Mouse (Mus musculus): ENCODE measurements around the gene Foxp4. TPM values are rescaled to one million over a fixed set of nuclear protein-coding genes. Genes with fewer than 3 reads are reported as not detected.
A peak's percentile ranks its signal among the peaks of the same experiment; 100 is the strongest.

The Foxp4 gene
- polyA plus RNA-seq, 1 experiment from 2014 or later: 32.4 TPM

DNA sequence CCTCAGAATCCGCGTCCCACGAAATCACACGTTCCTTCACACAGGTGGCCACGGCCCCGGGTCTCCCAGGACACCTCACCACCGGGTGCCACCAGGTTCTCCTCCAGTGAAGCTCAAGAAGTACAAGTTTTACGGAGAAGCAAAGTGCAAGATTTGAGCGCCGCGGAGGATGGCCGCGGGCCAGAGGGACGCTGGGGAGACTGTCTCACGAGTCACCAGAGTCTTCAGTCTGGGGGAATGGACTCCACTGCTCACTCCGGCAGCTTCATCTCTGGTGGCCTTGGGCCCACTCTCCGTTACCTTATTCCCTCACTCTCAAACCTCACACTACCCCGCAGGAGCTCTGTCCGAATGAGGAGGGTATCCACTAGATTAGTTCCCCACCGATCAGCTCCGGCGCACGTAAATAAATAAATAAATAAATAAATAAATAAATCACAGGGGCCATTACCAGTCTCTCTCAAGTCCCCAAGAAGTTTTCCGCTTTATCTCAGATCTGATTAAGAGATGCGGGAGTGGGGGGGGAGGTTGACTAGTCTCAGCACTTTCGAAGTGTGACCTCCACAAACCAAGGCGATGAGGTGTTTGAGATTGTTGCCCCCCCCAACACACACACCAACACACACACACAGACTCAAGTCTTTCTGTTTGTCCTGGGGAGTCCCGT is 1.3 kb downstream of the Foxp4 start:
- peak overlapping the region; percentile 93 for H3K4me2 ChIP-seq (ENCODE audit: low read length)
- H3K4me1 ChIP-seq (replicated peaks; ENCODE audit: control insufficient read depth, insufficient read depth, low read length): peaks cover 54% of the 10 kb centered on the region
- no peak for ATAC-seq (replicated peaks; ENCODE audit: low FRiP score, low TSS enrichment, low read depth)
- H3K9me3 ChIP-seq (ENCODE audit: control insufficient read depth, low read length): no peaks in the 10 kb centered on the region
- peak; percentile 85 for DNase-seq (ENCODE audit: low spot score)
- WGBS: under 1% methylated on average over 28 of the region's 28 CpGs
- H3K27me3 ChIP-seq (replicated peaks; ENCODE audit: control insufficient read depth, insufficient read depth, low read length): no peaks in the 10 kb centered on the region
- peaks cover 15% of the 10 kb centered on the region; the same call in 1 of the 2 replicates for H3K36me3 ChIP-seq (ENCODE audit: control insufficient read depth, insufficient read depth, low read length)
- peak overlapping the region; percentile 77 for H3K4me3 ChIP-seq (ENCODE audit: low read depth, low read length)
- peak overlapping the region; percentile 95 for H3K9ac ChIP-seq (ENCODE audit: low read length)
- peak overlapping the region; percentile 96 for H3K27ac ChIP-seq (ENCODE audit: low read depth)

DNA sequence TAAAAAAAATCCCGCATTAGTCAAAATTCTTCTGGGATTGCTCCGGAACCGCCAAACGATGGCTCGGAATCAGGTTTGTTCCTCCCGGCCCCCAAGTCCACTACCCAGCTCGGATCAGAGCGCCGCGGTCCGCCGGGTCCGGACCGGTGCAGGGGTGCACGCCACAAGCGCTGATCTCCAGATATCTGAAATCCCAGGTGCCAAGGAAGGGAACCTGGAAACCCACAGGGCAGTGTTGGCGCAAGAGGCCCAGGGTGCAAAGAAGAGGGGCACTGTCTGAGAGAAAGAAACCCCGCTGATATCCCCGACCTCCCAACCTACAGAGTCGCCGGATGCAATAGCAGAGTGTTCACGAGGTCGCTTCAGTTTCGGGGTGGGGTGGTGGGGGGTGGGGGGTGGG is 1.9 kb downstream of the Foxp4 start:
- H3K27me3 ChIP-seq (replicated peaks; ENCODE audit: control insufficient read depth, insufficient read depth, low read length): no peaks in the 10 kb centered on the region
- H3K4me2 ChIP-seq (ENCODE audit: low read length): peak overlapping the region; percentile 93
- H3K9me3 ChIP-seq (ENCODE audit: control insufficient read depth, low read length): no peaks in the 10 kb centered on the region
- peaks cover 15% of the 10 kb centered on the region; the same call in 1 of the 2 replicates for H3K36me3 ChIP-seq (ENCODE audit: control insufficient read depth, insufficient read depth, low read length)
- WGBS: 2% methylated on average over 21 of the region's 24 CpGs
- H3K27ac ChIP-seq (ENCODE audit: low read depth): no peak overlapping the region; the same call in 1 of the 2 replicates
- no peak for DNase-seq (ENCODE audit: low spot score)
- H3K4me1 ChIP-seq (replicated peaks; ENCODE audit: control insufficient read depth, insufficient read depth, low read length): peaks cover 58% of the 10 kb centered on the region
- H3K4me3 ChIP-seq (ENCODE audit: low read depth, low read length): peak overlapping the region; percentile 77
- H3K9ac ChIP-seq (ENCODE audit: low read length): peak overlapping the region; percentile 95
- ATAC-seq (replicated peaks; ENCODE audit: low FRiP score, low TSS enrichment, low read depth): no peak

DNA sequence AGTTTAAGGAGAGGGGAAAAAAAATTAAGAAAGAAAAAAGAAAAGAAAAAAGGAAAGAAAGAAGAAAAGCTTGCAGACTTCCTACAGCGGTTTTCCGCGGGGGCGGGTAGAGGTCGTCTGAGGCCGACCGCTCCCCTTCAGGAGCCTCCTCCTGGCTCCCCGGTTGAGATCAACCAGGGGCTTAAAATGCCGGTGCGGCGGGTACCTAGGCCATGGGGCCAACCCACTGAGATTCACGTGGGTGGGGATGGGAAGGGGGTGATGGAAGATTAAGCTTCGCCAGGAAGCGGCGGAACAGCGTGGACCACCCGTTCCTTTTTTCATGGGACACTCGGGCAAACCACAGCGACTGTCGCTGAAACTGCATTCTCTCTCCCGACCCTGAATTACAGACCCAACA is 2.3 kb downstream of the Foxp4 start:
- peak overlapping the region; percentile 14; the same call in 1 of the 2 replicates for H3K27ac ChIP-seq (ENCODE audit: low read depth)
- 6% methylated on average over 21 of the region's 21 CpGs for WGBS
- H3K4me2 ChIP-seq (ENCODE audit: low read length): peak overlapping the region; percentile 93
- ATAC-seq (replicated peaks; ENCODE audit: low FRiP score, low TSS enrichment, low read depth) (no peak), DNase-seq (ENCODE audit: low spot score) (no peak)
- H3K4me3 ChIP-seq (ENCODE audit: low read depth, low read length): peak overlapping the region; percentile 77
- H3K9ac ChIP-seq (ENCODE audit: low read length): peak overlapping the region; percentile 95
- no peaks in the 10 kb centered on the region for H3K9me3 ChIP-seq (ENCODE audit: control insufficient read depth, low read length)
- peaks cover 15% of the 10 kb centered on the region; the same call in 1 of the 2 replicates for H3K36me3 ChIP-seq (ENCODE audit: control insufficient read depth, insufficient read depth, low read length)
- peaks cover 59% of the 10 kb centered on the region for H3K4me1 ChIP-seq (replicated peaks; ENCODE audit: control insufficient read depth, insufficient read depth, low read length)
- H3K27me3 ChIP-seq (replicated peaks; ENCODE audit: control insufficient read depth, insufficient read depth, low read length): no peaks in the 10 kb centered on the region

DNA sequence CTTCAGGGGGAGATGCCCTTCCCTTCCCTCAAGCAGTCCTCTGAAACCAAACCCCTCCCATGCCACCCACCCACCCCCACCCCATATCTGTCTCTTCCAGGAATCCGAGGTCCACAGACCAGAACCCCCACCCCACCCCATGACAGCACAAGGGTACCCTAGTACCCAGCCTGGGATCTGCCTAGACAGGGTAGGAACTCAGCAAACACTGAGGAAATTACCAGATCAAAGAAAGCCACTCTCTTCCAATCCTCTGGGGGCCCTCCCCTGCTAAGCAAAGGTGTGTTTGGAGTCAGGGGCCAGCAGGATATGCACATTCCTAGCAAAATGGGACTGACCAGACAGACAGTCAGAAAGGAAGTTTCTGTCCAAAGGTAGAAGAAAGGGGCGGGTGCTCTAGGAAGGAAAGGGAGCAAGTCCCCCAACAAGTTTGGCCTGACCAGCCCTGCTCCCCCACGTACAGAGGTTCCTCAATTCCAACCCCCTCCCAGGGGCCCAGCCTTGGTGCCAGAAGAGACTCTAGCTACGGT is 3.2 kb downstream of the Foxp4 start:
- peaks cover 20% of the 10 kb centered on the region; the same call in 1 of the 2 replicates for H3K36me3 ChIP-seq (ENCODE audit: control insufficient read depth, insufficient read depth, low read length)
- no peaks in the 10 kb centered on the region for H3K27me3 ChIP-seq (replicated peaks; ENCODE audit: control insufficient read depth, insufficient read depth, low read length)
- H3K4me2 ChIP-seq (ENCODE audit: low read length): peak overlapping the region; percentile 93
- H3K4me3 ChIP-seq (ENCODE audit: low read depth, low read length): peak overlapping the region; percentile 77
- no peak for DNase-seq (ENCODE audit: low spot score)
- H3K9me3 ChIP-seq (ENCODE audit: control insufficient read depth, low read length): no peaks in the 10 kb centered on the region
- H3K27ac ChIP-seq (ENCODE audit: low read depth): peak overlapping the region; percentile 14
- no peak for ATAC-seq (replicated peaks; ENCODE audit: low FRiP score, low TSS enrichment, low read depth)
- H3K4me1 ChIP-seq (replicated peaks; ENCODE audit: control insufficient read depth, insufficient read depth, low read length): peaks cover 61% of the 10 kb centered on the region
- no peak overlapping the region; the same call in 1 of the 2 replicates for H3K9ac ChIP-seq (ENCODE audit: low read length)
- WGBS: 36% methylated on average over 4 of the region's 4 CpGs

DNA sequence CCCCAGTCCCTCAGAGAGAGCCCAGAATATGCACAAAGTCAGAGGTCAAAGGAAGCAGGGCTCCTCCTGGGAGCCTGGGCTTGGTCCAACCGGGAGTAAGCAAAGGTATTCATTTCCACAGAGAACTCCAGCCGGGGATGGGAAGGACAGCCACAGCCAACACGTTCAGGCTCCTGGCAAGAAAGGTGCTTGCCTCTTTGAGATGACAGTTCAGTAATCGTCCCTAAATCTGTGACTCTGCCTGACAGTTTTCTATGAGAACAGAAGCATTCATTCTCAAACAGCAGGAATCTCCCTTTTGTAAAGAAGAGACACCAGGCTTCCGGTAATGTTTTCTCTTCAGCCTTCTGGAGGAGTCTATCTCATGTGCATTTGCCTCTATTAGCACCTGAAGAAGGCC is 4.6 kb downstream of the Foxp4 start:
- H3K4me3 ChIP-seq (ENCODE audit: low read depth, low read length): no peak overlapping the region

DNA sequence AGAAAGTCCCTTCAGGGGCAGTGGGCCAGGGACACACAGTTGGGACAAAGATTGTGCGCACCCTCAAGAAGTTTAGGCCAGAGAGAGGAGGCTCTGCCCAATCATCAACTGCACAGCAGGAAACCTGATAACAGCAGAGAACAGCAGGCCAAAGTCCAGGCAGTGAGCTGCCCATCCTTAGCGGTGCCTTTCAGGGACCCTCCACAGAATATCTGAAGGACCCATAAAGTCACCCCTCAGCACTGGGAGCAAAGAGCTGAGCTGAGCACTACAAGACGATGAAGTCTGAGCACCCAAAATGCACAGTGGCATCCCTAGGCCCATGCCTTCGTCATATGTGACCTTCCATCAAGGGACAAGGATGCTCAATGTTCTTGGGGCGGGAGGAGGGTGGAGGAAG is 6.5 kb downstream of the Foxp4 start:
- peaks cover 55% of the 10 kb centered on the region for H3K4me1 ChIP-seq (replicated peaks; ENCODE audit: control insufficient read depth, insufficient read depth, low read length)
- no peaks in the 10 kb centered on the region for H3K27me3 ChIP-seq (replicated peaks; ENCODE audit: control insufficient read depth, insufficient read depth, low read length)
- no peaks in the 10 kb centered on the region for H3K9me3 ChIP-seq (ENCODE audit: control insufficient read depth, low read length)
- no peak overlapping the region for H3K4me3 ChIP-seq (ENCODE audit: low read depth, low read length)
- DNase-seq (ENCODE audit: low spot score) (no peak), ATAC-seq (replicated peaks; ENCODE audit: low FRiP score, low TSS enrichment, low read depth) (no peak)
- H3K36me3 ChIP-seq (ENCODE audit: control insufficient read depth, insufficient read depth, low read length): peaks cover 30% of the 10 kb centered on the region
- H3K9ac ChIP-seq (ENCODE audit: low read length): no peak overlapping the region
- no peak overlapping the region for H3K27ac ChIP-seq (ENCODE audit: low read depth)
- no peak overlapping the region for H3K4me2 ChIP-seq (ENCODE audit: low read length)
- 56% methylated on average over 5 of the region's 5 CpGs for WGBS

More for the DNA sequence above, 4.6 kb downstream of the Foxp4 start:
- Histone ChIP-seq H3K4me1 (replicated peaks; ENCODE audit: control insufficient read depth, insufficient read depth, low read length) (peaks cover 55% of the 10 kb centered on the region), H3K9me3 (ENCODE audit: control insufficient read depth, low read length) (no peaks in the 10 kb centered on the region), H3K36me3 (ENCODE audit: control insufficient read depth, insufficient read depth, low read length) (peaks cover 30% of the 10 kb centered on the region), H3K27ac (ENCODE audit: low read depth) (no peak overlapping the region), H3K4me2 (ENCODE audit: low read length) (peak overlapping the region; percentile 93; the same call in 1 of the 2 replicates), H3K27me3 (replicated peaks; ENCODE audit: control insufficient read depth, insufficient read depth, low read length) (no peaks in the 10 kb centered on the region), H3K9ac (ENCODE audit: low read length) (0 out of 2 replicates have a peak overlapping the region, but pooled peaks have one; percentile 8)
- 36% methylated on average over 5 of the region's 5 CpGs for WGBS
- DNase-seq (ENCODE audit: low spot score): no peak
- ATAC-seq (replicated peaks; ENCODE audit: low FRiP score, low TSS enrichment, low read depth): no peak

DNA sequence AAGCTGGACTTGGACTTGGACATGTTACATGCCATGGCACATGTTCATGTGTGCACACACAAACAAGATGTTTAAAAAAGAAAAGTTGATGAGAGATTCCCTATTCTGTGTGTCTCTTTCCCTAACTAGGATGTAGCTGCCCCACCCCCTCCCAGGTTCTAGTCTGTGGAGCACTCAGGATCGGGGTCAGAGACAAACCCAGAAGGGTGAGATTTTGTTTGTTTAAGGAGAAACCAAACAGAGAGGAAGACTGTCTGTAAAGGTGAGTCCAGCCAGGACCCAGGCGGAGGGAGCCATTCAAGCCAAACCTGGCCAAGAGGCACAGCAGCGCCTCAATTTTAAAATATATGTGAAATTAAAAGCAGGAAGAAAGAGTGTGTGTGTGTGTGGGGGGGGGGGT is 7.2 kb downstream of the Foxp4 start:
- DNase-seq (ENCODE audit: low spot score): no peak
- no peak for ATAC-seq (replicated peaks; ENCODE audit: low FRiP score, low TSS enrichment, low read depth)
- Histone ChIP-seq H3K9me3 (ENCODE audit: control insufficient read depth, low read length) (no peaks in the 10 kb centered on the region), H3K27me3 (replicated peaks; ENCODE audit: control insufficient read depth, insufficient read depth, low read length) (no peaks in the 10 kb centered on the region), H3K4me3 (ENCODE audit: low read depth, low read length) (no peak overlapping the region), H3K9ac (ENCODE audit: low read length) (no peak overlapping the region), H3K4me1 (replicated peaks; ENCODE audit: control insufficient read depth, insufficient read depth, low read length) (peaks cover 55% of the 10 kb centered on the region), H3K4me2 (ENCODE audit: low read length) (no peak overlapping the region), H3K27ac (ENCODE audit: low read depth) (no peak overlapping the region), H3K36me3 (ENCODE audit: control insufficient read depth, insufficient read depth, low read length) (peaks cover 30% of the 10 kb centered on the region)
- WGBS: 54% methylated on average over 3 of the region's 3 CpGs

DNA sequence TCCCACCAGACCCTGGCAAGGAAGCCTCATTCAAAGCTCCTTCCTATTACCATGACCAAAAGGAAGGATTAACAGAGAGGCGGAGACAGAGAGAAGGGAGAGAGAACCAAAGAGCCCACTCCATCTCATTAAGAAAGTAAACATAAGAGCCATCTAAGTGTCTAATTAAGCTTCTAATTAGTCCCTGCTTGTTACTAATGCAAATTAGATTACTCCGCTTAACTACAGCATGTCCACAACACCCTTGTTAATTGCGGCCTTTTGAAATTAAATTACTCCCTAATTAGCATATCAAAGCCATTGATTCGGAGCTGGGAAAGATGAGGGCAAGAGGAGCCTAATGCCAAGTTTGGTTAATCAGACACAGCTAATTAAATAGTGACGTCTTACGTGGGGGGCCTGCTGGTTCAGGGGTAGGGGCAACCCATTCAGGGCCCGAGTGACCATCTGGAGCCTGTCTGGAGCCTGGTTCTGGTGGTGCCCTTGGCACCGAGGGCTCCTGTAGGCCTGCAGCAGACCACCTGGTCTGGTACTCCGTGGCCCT is 9.7 kb downstream of the Foxp4 start:
- ATAC-seq (replicated peaks; ENCODE audit: low FRiP score, low TSS enrichment, low read depth): no peak
- Histone ChIP-seq H3K9ac (ENCODE audit: low read length) (no peak overlapping the region), H3K4me1 (replicated peaks; ENCODE audit: control insufficient read depth, insufficient read depth, low read length) (peaks cover 40% of the 10 kb centered on the region)

More for the DNA sequence above, 9.7 kb downstream of the Foxp4 start:
- Histone ChIP-seq H3K36me3 (ENCODE audit: control insufficient read depth, insufficient read depth, low read length) (peaks cover 27% of the 10 kb centered on the region), H3K4me2 (ENCODE audit: low read length) (no peak overlapping the region), H3K27ac (ENCODE audit: low read depth) (no peak overlapping the region), H3K9me3 (ENCODE audit: control insufficient read depth, low read length) (no peaks in the 10 kb centered on the region), H3K27me3 (replicated peaks; ENCODE audit: control insufficient read depth, insufficient read depth, low read length) (no peaks in the 10 kb centered on the region), H3K4me3 (ENCODE audit: low read depth, low read length) (no peak overlapping the region)
- DNase-seq (ENCODE audit: low spot score): no peak
- 48% methylated on average over 9 of the region's 9 CpGs for WGBS
